Mouse (Mus musculus): Measurements from ENCODE around the gene Rtl9.

DNA sequence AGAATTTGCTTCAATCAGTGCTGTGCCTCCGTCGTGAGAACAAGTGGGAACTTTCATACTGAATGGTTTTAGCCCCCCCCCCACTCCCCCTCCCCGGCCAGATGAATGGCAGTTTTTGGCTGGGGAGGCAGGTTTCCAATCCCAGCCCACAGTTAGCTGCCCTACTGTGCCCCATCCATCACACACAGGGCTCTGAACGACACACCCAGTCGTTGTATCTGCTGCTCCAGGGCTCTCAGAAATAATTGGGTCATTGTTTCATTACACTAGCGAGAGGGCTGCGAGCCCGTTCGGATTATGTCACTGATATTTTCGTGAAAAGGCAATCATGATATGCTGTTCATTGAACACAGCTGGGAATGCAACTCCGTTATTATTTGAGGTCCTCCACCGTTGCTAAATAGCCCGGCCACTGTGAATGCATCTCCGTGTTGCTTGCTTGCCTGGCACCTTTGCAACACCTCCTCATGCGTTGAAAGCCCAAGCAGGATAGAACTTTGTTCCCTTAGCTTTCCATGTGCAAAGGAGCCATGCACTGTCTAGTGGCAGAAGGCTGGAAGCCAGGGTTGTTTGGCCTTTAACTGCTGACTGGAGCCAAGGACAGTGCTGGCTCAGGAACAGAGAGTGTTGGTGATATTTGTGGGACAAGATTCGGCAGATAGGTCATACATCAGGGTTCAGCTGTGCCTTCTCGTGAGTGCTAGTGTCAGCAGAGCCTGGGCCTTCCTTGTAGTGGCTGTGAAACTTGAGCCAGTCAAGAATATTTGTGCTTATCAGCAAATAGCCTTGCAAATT, 32.9 kb upstream of the Rtl9 start:
- no peak for TF ChIP-seq CTCF (IDR thresholded peaks at IDR 0.05; ENCODE audit: borderline replicate concordance, extremely low read depth, insufficient read depth, insufficient read length)
- TF ChIP-seq POLR2A (IDR thresholded peaks at IDR 0.05; ENCODE audit: borderline replicate concordance, extremely low read depth, insufficient read depth, insufficient read length, poor library complexity, severe bottlenecking) = no peak
